Mouse (Mus musculus) heart, adult 2 months (tissue): ENCODE data around the gene Entpd4b.
"Not testable (repeated sequence)": the region's sequence is repeated elsewhere in the genome, so short reads cannot be mapped to it uniquely, and the experiment has no call there.

Source experiments
- CTCF ChIP-seq: fragments of 200-600 bp; IDR thresholded peaks from 2 replicates; pipeline ENCODE4 v1.8.1; 2022; ENCODE audit warnings: antibody characterized with exemption, mild to moderate bottlenecking, moderate library complexity
- POLR2A ChIP-seq: fragments of 200-500 bp; IDR thresholded peaks from 2 replicates; pipeline ENCODE4 v1.6.1; 2011; ENCODE audit warnings: mild to moderate bottlenecking, low read depth, low read length, control low read depth; ENCODE audit not compliant: insufficient read depth

DNA sequence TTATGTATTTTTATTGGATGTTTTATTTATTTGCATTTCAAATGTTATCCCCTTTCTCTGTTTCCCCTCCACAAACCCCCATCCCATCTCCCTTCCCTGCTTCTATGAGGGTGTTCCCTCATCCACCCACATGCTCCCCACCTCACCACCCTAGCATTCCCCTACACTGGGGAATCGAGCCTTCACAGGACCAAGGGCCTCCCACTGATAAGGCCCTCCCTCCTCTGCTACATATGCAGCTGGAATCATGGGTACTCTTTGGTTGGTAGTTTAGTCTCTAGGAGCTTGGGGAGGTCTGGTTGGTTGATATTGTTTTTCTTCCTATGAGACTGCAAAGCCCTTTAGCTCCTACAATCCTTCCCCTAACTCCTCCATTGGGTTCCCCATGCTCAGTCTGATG is 29.0 kb upstream of the Entpd4b start:
- TF ChIP-seq CTCF, POLR2A: not testable (repeated sequence)
